Mouse (Mus musculus) monocyte, adult 59 days (primary cell): ENCODE measurements around the gene Igf2bp2. TPM values are rescaled to one million over a fixed set of nuclear protein-coding genes. Genes with fewer than 3 reads are reported as not detected.

ENCODE experiments used
- total RNA-seq, 2 experiments: library from RNA; stranded (reverse); gene quantifications; one replicate each; pipeline ENCODE4 v1.2.4; 2023

The Igf2bp2 gene
- under 1 TPM in 1 of 2 experiments, not detected in 1; 0.13 TPM for total RNA-seq

DNA sequence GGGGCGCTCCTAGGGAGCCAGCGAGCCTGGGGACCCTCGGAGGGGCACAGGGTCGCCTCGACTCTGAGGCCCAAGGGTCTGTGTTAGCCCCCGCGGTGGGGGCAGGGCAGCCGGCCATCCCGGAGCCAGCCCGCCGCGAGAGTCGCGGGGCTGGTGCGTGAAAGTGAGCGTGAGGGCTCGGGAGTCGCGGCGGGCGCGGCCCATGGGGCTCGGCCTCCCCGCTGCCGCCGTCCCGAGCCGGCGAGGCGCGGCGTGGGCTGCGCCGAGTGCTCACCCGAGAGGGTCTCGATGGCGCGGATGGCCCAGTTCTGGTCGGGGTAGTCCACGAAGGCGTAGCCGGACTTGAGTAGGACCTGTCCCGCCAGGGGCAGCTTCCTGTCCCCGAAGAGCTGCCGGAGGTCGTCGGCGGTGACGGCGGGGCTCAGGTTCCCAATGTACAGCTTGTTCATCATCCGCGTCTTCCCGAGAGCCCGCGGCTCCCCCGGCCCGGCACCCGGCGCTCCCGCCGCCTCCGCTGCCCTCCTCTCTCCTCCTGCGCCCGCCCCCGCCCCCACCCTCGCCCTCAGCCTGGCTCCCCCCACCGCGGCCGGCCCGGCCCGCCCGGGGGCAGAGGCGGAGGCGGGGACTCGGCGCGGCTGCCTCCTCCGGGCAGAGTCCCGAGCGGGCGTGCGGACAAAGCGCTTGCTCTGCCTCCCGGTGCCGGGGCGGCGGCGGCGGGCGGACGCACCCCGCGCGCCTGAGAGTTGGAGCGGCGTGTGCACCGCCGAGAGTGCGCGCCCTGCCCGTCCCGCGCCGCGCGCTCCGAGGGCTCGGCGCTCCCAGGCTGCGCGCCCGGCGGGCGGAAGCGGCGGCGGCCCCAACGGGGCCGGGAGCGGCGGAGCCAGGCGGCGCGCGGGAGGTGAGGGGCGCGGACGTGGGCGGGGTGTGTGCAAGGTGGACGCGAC lies at the start of gene Igf2bp2:
Gene Igf2bp2 (minus strand): TSS at position 788 of the 944 bp plus-strand sequence.

GRCm38 (mm10) chr16:22009099-22009584 lies 154.0 kb downstream of the Igf2bp2 start, which contains the start of gene Senp2:
Senp2 (plus strand) TSS chr16:22009484.

Other genes starting within 250 kb of the Igf2bp2 start
- 1 to 10 TPM; 4.2 to 6.3 TPM for gene Tmem41a, start 215.7 kb downstream of the Igf2bp2 start, total RNA-seq
- gene Liph, start 167.6 kb downstream of the Igf2bp2 start, total RNA-seq, result under 1 TPM; 0.24 to 0.30 TPM
- 10 to 100 TPM; 76.8 to 80.7 TPM for gene Senp2, start 153.8 kb downstream of the Igf2bp2 start, total RNA-seq
- 100 to 1,000 TPM; 298 to 313 TPM for gene Tra2b, start 102.7 kb upstream of the Igf2bp2 start, total RNA-seq